Mouse (Mus musculus): ENCODE results near the gene Atcay.

GRCm38 (mm10) chr10:81254886-81255285 lies 24.3 kb upstream of the Atcay start:
- TF ChIP-seq CTCF (IDR thresholded peaks at IDR 0.05; ENCODE audit: extremely low read depth, insufficient read length, insufficient replicate concordance, low read depth, low read length) = no peak
- no peak for TF ChIP-seq POLR2A (IDR thresholded peaks at IDR 0.05; ENCODE audit: low read depth, low read length)

All from small intestine, adult 2 months (tissue).